Mouse (Mus musculus): ENCODE data around the gene Neb. TPM values are rescaled to one million over a fixed set of nuclear protein-coding genes. Genes with fewer than 3 reads are reported as not detected.
"Not testable (repeated sequence)": the region's sequence is repeated elsewhere in the genome, so short reads cannot be mapped to it uniquely, and the experiment has no call there.

Gene Neb
- polyA plus RNA-seq, 1 experiment, result 0.74 TPM

GRCm38 (mm10) chr2:52153064-52153463 lies 225.2 kb downstream of the Neb start:
- no peak for TF ChIP-seq CTCF (IDR thresholded peaks at IDR 0.05; ENCODE audit: control insufficient read depth, insufficient read depth, insufficient replicate concordance, low read depth, low read length)
- TF ChIP-seq POLR2A (IDR thresholded peaks at IDR 0.05; ENCODE audit: control insufficient read depth, low read depth, low read length), result no peak
- no peak overlapping the region for H3K4me3 ChIP-seq (ENCODE audit: control insufficient read depth, low read depth, low read length)
- H3K4me1 ChIP-seq (ENCODE audit: control insufficient read depth, insufficient read depth, low read length), result no peaks in the 10 kb centered on the region
- H3K27me3 ChIP-seq (ENCODE audit: control insufficient read depth, insufficient read depth, low read length), result no peaks in the 10 kb centered on the region
- H3K27ac ChIP-seq (ENCODE audit: control insufficient read depth, insufficient read depth, low read depth, low read length), result no peak overlapping the region
- no peaks in the 10 kb centered on the region for H3K36me3 ChIP-seq (ENCODE audit: control insufficient read depth, insufficient read depth, low read length)

GRCm38 (mm10) chr2:52133351-52133750 lies 244.9 kb downstream of the Neb start:
- no peak overlapping the region for H3K4me3 ChIP-seq (ENCODE audit: control insufficient read depth, low read depth, low read length)
- H3K27me3 ChIP-seq (ENCODE audit: control insufficient read depth, insufficient read depth, low read length), result no peaks in the 10 kb centered on the region
- no peak overlapping the region for H3K27ac ChIP-seq (ENCODE audit: control insufficient read depth, insufficient read depth, low read depth, low read length)
- H3K36me3 ChIP-seq (ENCODE audit: control insufficient read depth, insufficient read depth, low read length), result no peaks in the 10 kb centered on the region
- no peaks in the 10 kb centered on the region for H3K4me1 ChIP-seq (ENCODE audit: control insufficient read depth, insufficient read depth, low read length)
- TF ChIP-seq POLR2A (IDR thresholded peaks at IDR 0.05; ENCODE audit: control insufficient read depth, low read depth, low read length) (no peak), CTCF (IDR thresholded peaks at IDR 0.05; ENCODE audit: control insufficient read depth, insufficient read depth, insufficient replicate concordance, low read depth, low read length) (no peak)

- H3K27ac ChIP-seq (ENCODE audit: control insufficient read depth, insufficient read depth, low read depth, low read length); H3K36me3 ChIP-seq (ENCODE audit: control insufficient read depth, insufficient read depth, low read length); H3K4me3 ChIP-seq (ENCODE audit: control insufficient read depth, low read depth, low read length); H3K27me3 ChIP-seq (ENCODE audit: control insufficient read depth, insufficient read depth, low read length); H3K4me1 ChIP-seq (ENCODE audit: control insufficient read depth, insufficient read depth, low read length): not testable (repeated sequence)
Observed at GRCm38 (mm10) chr2:52131370-52131769, 246.9 kb downstream of the Neb start.

GRCm38 (mm10) chr2:52114086-52114485 lies 264.2 kb downstream of the Neb start:
- Histone ChIP-seq H3K27me3 (ENCODE audit: control insufficient read depth, insufficient read depth, low read length) (no peaks in the 10 kb centered on the region), H3K4me1 (ENCODE audit: control insufficient read depth, insufficient read depth, low read length) (no peaks in the 10 kb centered on the region), H3K4me3 (ENCODE audit: control insufficient read depth, low read depth, low read length) (no peak overlapping the region), H3K27ac (ENCODE audit: control insufficient read depth, insufficient read depth, low read depth, low read length) (no peak overlapping the region), H3K36me3 (ENCODE audit: control insufficient read depth, insufficient read depth, low read length) (peaks cover 3% of the 10 kb centered on the region; the same call in 1 of the 2 replicates)
- TF ChIP-seq CTCF (IDR thresholded peaks at IDR 0.05; ENCODE audit: control insufficient read depth, insufficient read depth, insufficient replicate concordance, low read depth, low read length) (no peak), POLR2A (IDR thresholded peaks at IDR 0.05; ENCODE audit: control insufficient read depth, low read depth, low read length) (no peak)

Other genes starting within 250 kb of the Neb start
- 1.1 and 1.3 TPM in 2 replicates for gene Arl5a, start 46.4 kb upstream of the Neb start, polyA plus RNA-seq (2012; rRNA removed)

Measured in testis, adult 2 months (tissue).